Mouse (Mus musculus): ENCODE data around the gene 1110025L11Rik.
"Not testable (repeated sequence)": the region's sequence is repeated elsewhere in the genome, so short reads cannot be mapped to it uniquely, and the experiment has no call there.

1110025L11Rik gene

DNA sequence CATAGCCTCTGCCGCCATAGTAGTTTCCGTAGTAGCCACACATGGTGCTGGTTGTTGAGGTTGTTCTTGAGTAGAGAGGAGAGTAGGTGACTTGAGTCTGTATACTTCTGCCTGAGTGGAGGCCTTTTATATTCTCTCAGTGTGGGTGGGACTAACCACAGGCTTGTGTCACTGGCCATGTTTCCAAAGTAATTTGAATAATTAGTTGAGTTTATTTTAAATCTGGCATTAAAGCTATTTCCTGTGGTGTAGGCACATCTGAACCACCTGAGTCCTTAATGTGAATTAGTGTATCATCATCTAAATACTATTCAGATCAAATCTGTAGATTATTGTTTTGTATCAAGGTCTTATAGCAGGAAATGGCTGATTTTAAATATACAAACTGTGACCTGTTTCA, at the start of gene 1110025L11Rik:
TSS of gene 1110025L11Rik (minus strand) at position 101 of the 400 bp plus-strand sequence.
- not testable (repeated sequence) for DNase-seq

- not testable (repeated sequence) for DNase-seq
Measured at GRCm38 (mm10) chr16:89071041-89071440, 7.2 kb upstream of the 1110025L11Rik start.

- no peak for DNase-seq
Measured at GRCm38 (mm10) chr16:89047783-89048182, 16.0 kb downstream of the 1110025L11Rik start, which contains the start of gene Krtap6-5. Krtap6-5 (minus strand) TSS chr16:89047883.

DNA sequence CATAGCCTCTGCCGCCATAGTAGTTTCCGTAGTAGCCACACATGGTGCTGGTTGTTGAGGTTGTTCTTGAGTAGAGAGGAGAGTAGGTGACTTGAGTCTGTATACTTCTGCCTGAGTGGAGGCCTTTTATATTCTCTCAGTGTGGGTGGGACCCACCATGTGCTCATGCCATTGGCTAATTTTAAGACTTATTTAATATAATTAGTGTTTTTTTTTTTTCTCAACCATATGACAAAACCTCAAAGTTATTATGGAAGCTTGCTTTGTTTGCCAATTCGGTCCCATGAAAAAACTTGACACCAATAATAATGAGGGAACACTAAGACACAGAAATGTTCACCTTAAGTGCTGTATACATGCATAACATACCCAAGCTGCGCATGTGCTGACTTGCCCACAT, 22.4 kb downstream of the 1110025L11Rik start, which contains the start of gene Gm10228:
TSS of gene Gm10228 (minus strand) at position 101 of the 400 bp plus-strand sequence.
- DNase-seq, result not testable (repeated sequence)

DNA sequence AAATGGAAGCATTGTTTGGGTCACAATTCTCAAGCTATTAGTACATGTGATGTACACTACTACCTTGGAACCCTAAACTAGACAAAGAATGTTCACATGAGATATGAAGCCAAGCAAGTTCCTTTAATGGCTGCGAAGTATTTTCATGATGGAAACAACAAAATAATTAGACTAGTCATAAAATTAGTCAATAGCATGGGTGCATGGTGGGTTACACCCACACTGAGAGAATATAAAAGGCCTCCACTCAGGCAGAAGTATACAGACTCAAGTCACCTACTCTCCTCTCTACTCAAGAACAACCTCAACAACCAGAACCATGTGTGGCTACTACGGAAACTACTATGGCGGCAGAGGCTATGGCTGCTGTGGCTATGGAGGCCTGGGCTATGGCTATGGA, 32.4 kb downstream of the 1110025L11Rik start, which contains the start of gene Krtap6-1:
TSS of gene Krtap6-1 (plus strand) at position 301 of the 400 bp plus-strand sequence.
- DNase-seq, result not testable (repeated sequence)

- not testable (repeated sequence) for DNase-seq
Measured at GRCm38 (mm10) chr16:89014984-89015383, 48.8 kb downstream of the 1110025L11Rik start, which contains the start of gene Gm10229. Gm10229 (plus strand) TSS chr16:89015284.

DNA sequence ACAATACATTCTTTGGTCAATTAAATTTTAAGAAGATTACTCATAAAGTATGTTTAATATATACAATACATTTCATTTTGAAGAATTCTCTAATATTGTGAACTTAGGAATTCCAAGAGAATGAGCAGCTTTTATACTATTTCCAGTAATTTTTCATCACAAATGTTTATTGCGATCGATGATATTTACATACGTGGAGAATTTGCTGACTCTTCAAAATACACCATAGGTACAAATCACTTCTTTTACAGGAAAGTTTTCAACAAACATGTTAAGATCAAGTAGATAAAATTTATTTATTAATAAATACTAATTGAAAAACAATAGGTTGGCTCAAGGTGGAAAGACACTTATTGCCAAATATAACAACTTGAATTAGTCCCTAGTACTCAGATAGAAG, 49.8 kb downstream of the 1110025L11Rik start:
- no peak for DNase-seq
